Mouse (Mus musculus): ENCODE results near the gene Pias4. TPM values are rescaled to one million over a fixed set of nuclear protein-coding genes. Genes with fewer than 3 reads are reported as not detected.

Gene Pias4
- polyA plus RNA-seq, 1 experiment from 2014 or later: 27.9 TPM

DNA sequence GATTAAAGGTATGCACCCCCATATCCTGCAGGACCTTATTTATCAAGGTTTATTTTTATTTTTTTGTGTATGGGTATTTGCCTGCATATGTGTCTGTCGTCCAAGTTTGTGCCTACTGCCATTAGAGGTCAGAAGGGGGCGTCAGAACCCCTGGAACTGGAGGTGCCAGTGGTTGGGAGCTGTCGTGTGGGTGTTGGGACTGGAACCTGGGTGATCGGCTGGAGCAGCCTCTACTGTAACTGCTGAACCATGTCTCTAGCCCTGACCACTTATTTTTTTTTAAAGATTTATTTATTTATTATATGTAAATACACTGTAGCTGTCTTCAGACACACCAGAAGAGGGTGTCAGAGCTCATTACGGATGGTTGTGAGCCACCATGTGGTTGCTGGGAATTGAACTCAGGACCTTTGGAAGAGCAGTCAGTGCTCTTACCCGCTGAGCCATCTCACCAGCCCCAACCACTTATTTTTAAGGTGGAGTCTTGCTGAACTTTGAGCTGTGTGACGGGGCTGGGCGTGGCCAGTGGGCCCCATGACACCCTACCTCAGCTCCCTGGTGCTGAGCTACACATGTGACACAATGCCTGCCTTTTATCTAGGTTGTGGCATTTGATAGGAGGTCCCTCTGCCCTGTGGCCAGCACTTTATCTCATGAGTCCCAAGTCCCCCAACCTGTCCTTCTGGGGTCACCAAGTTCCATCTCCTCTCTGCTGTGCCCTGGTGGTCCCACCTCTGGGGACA lies 35.4 kb upstream of the Pias4 start:
- no peak overlapping the region for H3K4me3 ChIP-seq (ENCODE audit: low read depth, low read length)
- H3K4me2 ChIP-seq (replicated peaks; ENCODE audit: low read depth, low read length): no peak overlapping the region
- H3K4me1 ChIP-seq (ENCODE audit: insufficient read depth, low read depth, low read length): no peaks in the 10 kb centered on the region
- ATAC-seq (no peak), DNase-seq (ENCODE audit: low spot score) (no peak)
- 58% methylated on average over 8 of the region's 8 CpGs for WGBS
- TF ChIP-seq CTCF (IDR thresholded peaks at IDR 0.05): no peak
- TF ChIP-seq EP300 (IDR thresholded peaks at IDR 0.05): no peak
- H3K9me3 ChIP-seq (ENCODE audit: low read length): no peaks in the 10 kb centered on the region
- no peaks in the 10 kb centered on the region for H3K27me3 ChIP-seq (replicated peaks; ENCODE audit: insufficient read depth, low read length)
- no peak overlapping the region for H3K27ac ChIP-seq (ENCODE audit: low read length)
- H3K9ac ChIP-seq (replicated peaks; ENCODE audit: low read depth): no peak overlapping the region
- no peaks in the 10 kb centered on the region for H3K36me3 ChIP-seq (ENCODE audit: insufficient read depth, low read length)

DNA sequence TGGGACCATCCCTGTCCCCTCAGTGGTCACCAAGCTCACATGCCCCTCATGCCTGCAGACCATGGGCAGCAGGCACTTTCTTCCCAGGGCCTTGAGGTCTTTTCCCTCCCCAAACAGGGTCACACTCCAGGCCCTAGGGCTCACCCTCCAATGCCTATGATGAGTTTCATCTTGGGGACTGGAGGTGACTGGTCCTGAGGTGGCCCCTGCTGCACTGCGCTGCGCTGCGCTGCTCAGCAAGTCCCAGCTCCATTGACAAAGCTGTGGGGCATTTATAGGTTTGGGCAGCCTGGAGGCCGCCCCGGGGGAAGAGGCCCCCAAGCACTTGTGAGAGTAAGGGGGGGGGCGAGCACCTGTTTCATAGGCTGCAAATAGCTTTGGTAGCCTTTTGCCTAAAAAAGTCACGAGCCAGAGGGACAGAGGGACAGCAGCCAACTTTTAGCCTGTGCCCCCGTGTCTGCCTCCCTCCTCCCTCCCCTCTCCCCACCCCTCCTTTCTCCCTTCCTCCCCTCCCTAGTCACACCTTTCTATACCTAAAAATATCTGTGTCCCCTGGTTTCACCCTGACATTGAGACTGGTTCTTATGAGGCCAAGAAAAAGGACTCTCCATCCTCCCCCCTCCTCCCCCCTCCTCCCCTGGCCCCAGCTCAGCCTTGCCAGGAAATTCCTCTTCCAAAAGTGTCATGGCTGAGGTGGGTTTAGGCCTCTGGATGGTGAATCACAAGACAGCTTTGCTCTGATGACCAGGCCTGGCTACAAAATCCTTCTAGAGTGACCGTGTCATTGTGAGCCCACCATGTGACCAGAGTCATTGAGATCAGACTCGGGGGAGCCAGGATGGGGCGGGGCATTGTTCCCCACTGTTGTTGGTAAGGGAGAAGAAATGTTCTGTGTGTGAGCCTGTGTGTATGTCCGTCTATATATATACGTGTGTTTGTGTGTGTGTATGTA lies 34.4 kb upstream of the Pias4 start, which contains the start of gene Nmrk2:
Nmrk2 (minus strand) TSS at position 245 of the 952 bp plus-strand sequence.
- TF ChIP-seq CTCF (IDR thresholded peaks at IDR 0.05): no peak
- TF ChIP-seq EP300 (IDR thresholded peaks at IDR 0.05): no peak
- Histone ChIP-seq H3K4me1 (ENCODE audit: insufficient read depth, low read depth, low read length) (no peaks in the 10 kb centered on the region), H3K36me3 (ENCODE audit: insufficient read depth, low read length) (no peaks in the 10 kb centered on the region), H3K4me2 (replicated peaks; ENCODE audit: low read depth, low read length) (no peak within 1 kb of the TSS), H3K4me3 (ENCODE audit: low read depth, low read length) (no peak within 1 kb of the TSS), H3K27me3 (replicated peaks; ENCODE audit: insufficient read depth, low read length) (no peaks in the 10 kb centered on the region), H3K27ac (ENCODE audit: low read length) (no peak within 1 kb of the TSS), H3K9ac (replicated peaks; ENCODE audit: low read depth) (no peak within 1 kb of the TSS), H3K9me3 (ENCODE audit: low read length) (no peaks in the 10 kb centered on the region)
- WGBS: 60% methylated on average over 13 of the region's 13 CpGs
- ATAC-seq (peak; percentile 25), DNase-seq (ENCODE audit: low spot score) (no peak)

DNA sequence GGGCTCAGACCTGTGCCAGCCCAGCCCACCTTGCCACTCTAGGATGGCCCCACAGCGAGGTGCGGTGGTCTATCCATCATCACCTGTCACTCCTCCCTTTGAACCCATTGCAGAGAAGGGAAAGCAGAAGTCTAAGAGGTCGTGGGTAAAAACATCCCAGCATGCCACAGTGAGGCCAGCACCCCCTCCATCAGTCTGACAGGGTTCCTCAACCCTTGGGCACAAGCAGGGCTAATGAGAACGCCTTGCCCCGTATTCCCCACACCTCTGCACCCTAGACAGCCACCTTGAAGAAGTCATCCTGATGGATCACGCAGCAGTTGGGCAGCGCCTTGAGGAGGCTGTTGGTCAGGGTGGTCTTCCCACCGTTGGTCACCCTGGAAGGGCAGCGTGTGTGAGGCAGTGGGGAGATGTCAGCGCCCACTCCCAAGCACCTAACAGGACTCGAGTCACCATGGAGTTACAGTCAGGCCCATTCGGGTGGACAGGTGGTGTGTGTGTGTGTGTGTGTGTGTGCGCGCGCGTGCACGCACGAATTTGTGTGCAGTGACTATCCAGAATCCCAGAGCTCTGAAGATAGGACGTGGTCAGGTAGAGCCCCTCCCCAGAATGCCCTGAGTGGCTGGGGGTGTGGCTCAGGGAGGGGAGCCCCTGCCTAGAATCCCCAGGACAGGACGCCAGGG lies 33.0 kb upstream of the Pias4 start:
- Histone ChIP-seq H3K4me1 (ENCODE audit: insufficient read depth, low read depth, low read length) (no peaks in the 10 kb centered on the region), H3K27ac (ENCODE audit: low read length) (no peak overlapping the region), H3K4me3 (ENCODE audit: low read depth, low read length) (no peak overlapping the region), H3K36me3 (ENCODE audit: insufficient read depth, low read length) (no peaks in the 10 kb centered on the region), H3K9me3 (ENCODE audit: low read length) (no peaks in the 10 kb centered on the region), H3K27me3 (replicated peaks; ENCODE audit: insufficient read depth, low read length) (no peaks in the 10 kb centered on the region), H3K4me2 (replicated peaks; ENCODE audit: low read depth, low read length) (no peak overlapping the region), H3K9ac (replicated peaks; ENCODE audit: low read depth) (no peak overlapping the region)
- no peak for DNase-seq (ENCODE audit: low spot score)
- no peak for ATAC-seq
- WGBS: 66% methylated on average over 20 of the region's 20 CpGs
- no peak for TF ChIP-seq EP300 (IDR thresholded peaks at IDR 0.05)
- TF ChIP-seq CTCF (IDR thresholded peaks at IDR 0.05): no peak

DNA sequence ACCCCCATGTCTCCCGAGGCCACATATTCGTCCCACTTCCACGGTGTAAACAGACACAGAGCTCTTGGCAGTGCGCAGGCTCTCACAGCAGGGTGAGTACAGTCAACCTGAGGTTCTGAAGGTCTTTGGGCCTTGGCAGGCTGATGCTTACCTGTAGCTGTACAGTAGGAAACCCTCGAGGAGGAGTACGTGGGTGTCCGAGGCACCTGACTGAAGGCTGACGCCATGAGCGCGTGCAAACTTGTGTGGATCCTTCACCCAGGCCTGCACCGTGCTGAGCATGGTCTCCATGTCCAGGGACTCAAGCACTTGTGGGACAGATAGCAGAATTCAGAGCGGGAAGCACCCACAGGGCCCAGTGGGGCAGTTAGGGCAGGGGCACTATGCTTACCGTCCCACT lies 32.4 kb upstream of the Pias4 start:
- WGBS: 77% methylated on average over 13 of the region's 13 CpGs
- TF ChIP-seq EP300 (IDR thresholded peaks at IDR 0.05) (no peak), CTCF (IDR thresholded peaks at IDR 0.05) (no peak)
- Histone ChIP-seq H3K9ac (replicated peaks; ENCODE audit: low read depth) (no peak overlapping the region), H3K4me2 (replicated peaks; ENCODE audit: low read depth, low read length) (no peak overlapping the region), H3K36me3 (ENCODE audit: insufficient read depth, low read length) (no peaks in the 10 kb centered on the region), H3K27me3 (replicated peaks; ENCODE audit: insufficient read depth, low read length) (peaks cover 4% of the 10 kb centered on the region; the same call in 1 of the 2 replicates), H3K4me3 (ENCODE audit: low read depth, low read length) (no peak overlapping the region), H3K27ac (ENCODE audit: low read length) (no peak overlapping the region), H3K4me1 (ENCODE audit: insufficient read depth, low read depth, low read length) (no peaks in the 10 kb centered on the region), H3K9me3 (ENCODE audit: low read length) (no peaks in the 10 kb centered on the region)
- ATAC-seq (no peak), DNase-seq (ENCODE audit: low spot score) (no peak)

DNA sequence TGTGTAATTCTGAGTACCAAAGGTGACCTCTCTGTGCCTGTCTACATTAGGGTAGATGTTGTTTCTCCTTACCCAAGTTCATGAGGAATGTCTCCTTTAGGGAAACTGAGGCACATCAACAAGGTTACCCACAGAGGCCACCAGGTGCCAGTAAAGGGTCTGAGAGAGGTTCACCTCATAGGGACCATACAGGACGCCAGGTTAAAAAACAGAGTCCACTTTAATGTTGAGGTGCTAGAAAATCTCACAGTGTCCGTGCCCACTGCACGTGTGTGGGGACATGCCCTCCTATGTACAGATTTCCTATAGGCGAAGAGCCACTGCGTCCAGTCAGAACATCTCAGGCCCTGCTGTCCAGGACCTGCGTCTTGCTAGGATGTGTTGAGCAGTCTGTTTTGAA lies 31.3 kb upstream of the Pias4 start:
- no peak for DNase-seq (ENCODE audit: low spot score)

DNA sequence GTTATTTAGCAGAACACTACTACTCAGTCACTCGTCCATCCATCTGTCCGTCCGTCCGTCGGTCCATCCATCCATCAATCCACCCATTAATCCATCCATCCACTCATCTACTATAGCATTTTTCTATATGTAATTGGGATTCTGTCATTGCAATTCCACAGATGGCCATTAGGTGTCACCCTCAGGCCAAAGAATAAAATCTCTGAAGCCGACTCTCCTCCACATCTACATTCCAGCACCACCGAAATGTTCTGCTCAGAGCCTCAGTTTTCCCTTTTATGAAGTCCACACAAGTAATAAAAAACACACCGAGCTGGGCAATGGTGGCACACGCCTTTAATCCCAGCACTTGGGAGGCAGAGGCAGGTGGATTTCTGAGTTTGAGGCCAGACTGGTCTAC lies 30.5 kb upstream of the Pias4 start:
- Histone ChIP-seq H3K9ac (replicated peaks; ENCODE audit: low read depth) (no peak overlapping the region), H3K4me3 (ENCODE audit: low read depth, low read length) (no peak overlapping the region), H3K27me3 (replicated peaks; ENCODE audit: insufficient read depth, low read length) (peaks cover 9% of the 10 kb centered on the region; the same call in 1 of the 2 replicates), H3K36me3 (ENCODE audit: insufficient read depth, low read length) (no peaks in the 10 kb centered on the region), H3K27ac (ENCODE audit: low read length) (no peak overlapping the region), H3K4me2 (replicated peaks; ENCODE audit: low read depth, low read length) (no peak overlapping the region), H3K9me3 (ENCODE audit: low read length) (no peaks in the 10 kb centered on the region), H3K4me1 (ENCODE audit: insufficient read depth, low read depth, low read length) (no peaks in the 10 kb centered on the region)
- DNase-seq (ENCODE audit: low spot score) (peak; percentile 79), ATAC-seq (no peak)
- TF ChIP-seq EP300 (IDR thresholded peaks at IDR 0.05) (no peak), CTCF (IDR thresholded peaks at IDR 0.05) (peak; percentile 88)
- under 1% methylated on average over 9 of the region's 9 CpGs for WGBS

More for the DNA sequence above, 31.3 kb upstream of the Pias4 start:
- TF ChIP-seq EP300 (IDR thresholded peaks at IDR 0.05) (no peak), CTCF (IDR thresholded peaks at IDR 0.05) (no peak)
- Histone ChIP-seq H3K9me3 (ENCODE audit: low read length) (no peaks in the 10 kb centered on the region), H3K27ac (ENCODE audit: low read length) (no peak overlapping the region), H3K4me3 (ENCODE audit: low read depth, low read length) (no peak overlapping the region), H3K36me3 (ENCODE audit: insufficient read depth, low read length) (no peaks in the 10 kb centered on the region), H3K27me3 (replicated peaks; ENCODE audit: insufficient read depth, low read length) (peaks cover 9% of the 10 kb centered on the region; the same call in 1 of the 2 replicates), H3K4me1 (ENCODE audit: insufficient read depth, low read depth, low read length) (no peaks in the 10 kb centered on the region), H3K4me2 (replicated peaks; ENCODE audit: low read depth, low read length) (no peak overlapping the region), H3K9ac (replicated peaks; ENCODE audit: low read depth) (no peak overlapping the region)
- no peak for ATAC-seq
- 77% methylated on average over 6 of the region's 6 CpGs for WGBS

Measured in lung, postnatal 0 days (tissue).